In the genomic region with DNA sequence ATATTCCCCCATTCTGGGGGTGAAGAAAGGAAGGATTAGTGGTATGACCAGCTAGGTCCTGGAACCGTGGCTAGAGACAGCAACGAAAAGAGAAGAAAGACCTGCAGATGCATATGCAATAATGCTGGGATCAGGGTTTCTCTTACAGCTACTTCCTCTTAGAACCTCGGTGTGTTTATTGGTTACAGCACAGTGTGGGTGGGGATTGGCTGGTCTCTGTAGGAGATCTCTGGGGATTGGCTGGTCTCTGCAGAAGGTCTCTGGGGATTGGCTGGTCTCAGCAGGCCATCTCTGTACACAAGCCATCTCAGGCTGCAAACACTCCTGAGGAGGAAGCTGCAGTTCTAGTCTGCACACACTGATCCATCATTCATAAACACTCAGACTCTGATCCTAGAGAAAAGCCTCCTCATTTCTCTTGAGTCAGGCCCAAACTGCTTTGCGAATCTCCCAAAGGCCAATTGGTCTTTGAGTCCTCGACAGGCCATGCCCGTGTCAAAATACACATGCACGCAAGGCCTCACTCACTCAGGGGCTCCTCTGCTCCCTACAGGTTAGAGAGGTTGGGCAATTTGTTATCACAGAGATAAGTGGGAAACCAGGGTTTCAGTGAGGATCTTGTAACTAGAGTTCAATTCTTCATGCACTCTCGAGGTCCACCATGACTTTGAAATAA, we compare ENCODE assay signal across 9 mouse cellular contexts. TPM values are rescaled to one million over a fixed set of nuclear protein-coding genes. Genes with fewer than 3 reads are reported as not detected.
DNase-seq lines count a peak whose midpoint lies in the region; ATAC-seq and TF ChIP-seq lines count a peak whose summit lies in the region.
"Had no signal": no experiment of that assay in that cellular context is flagged by ENCODE, and none has a peak within 500 bp of the region (broad histone marks: within the 10 kb centered on the region; RNA-seq: fewer than 3 reads in every experiment).

No protein-coding gene starts in this region.

- H3K4me2 ChIP-seq in embryonic facial prominence, embryonic 12.5 days (replicated peaks) = no peak overlapping the region
- H3K4me2 ChIP-seq in CH12.LX (ENCODE audit: insufficient read depth, low read depth, poor library complexity, severe bottlenecking) = peak overlapping the region; percentile 89
- H3K4me2 ChIP-seq in heart, embryonic 15.5 days = no peak overlapping the region

- 73% methylated on average over 8 of the region's 8 CpGs for WGBS in embryonic facial prominence, embryonic 12.5 days
- 82% methylated on average over 8 of the region's 8 CpGs for WGBS in embryonic facial prominence, embryonic 10.5 days
- 57% methylated on average over 8 of the region's 8 CpGs for WGBS in heart, embryonic 15.5 days

- peak overlapping the region; percentile 30 for H3K27ac ChIP-seq in embryonic facial prominence, embryonic 12.5 days
- no peak overlapping the region; the same call in 1 of the 2 replicates for H3K27ac ChIP-seq in embryonic facial prominence, embryonic 10.5 days (replicated peaks)
- peak overlapping the region; percentile 97 for H3K27ac ChIP-seq in CH12.LX (ENCODE audit: insufficient read depth, low read depth)
- H3K27ac ChIP-seq in heart, embryonic 15.5 days = peak overlapping the region; percentile 40

- no peak; the same call in 1 of the 2 replicates for TF ChIP-seq EP300 in CH12.LX (IDR thresholded peaks at IDR 0.05; ENCODE audit: low read length)

- H3K4me1 ChIP-seq in embryonic facial prominence, embryonic 12.5 days = peaks cover 30% of the 10 kb centered on the region
- peaks cover 51% of the 10 kb centered on the region for H3K4me1 ChIP-seq in embryonic facial prominence, embryonic 10.5 days
- H3K4me1 ChIP-seq in CH12.LX (ENCODE audit: control insufficient read depth in 1 of 2, insufficient read depth in 2 of 2) = peaks cover 20 to 71% of the 10 kb centered on the region in 2 experiments
- H3K4me1 ChIP-seq in heart, embryonic 15.5 days (replicated peaks) = peaks cover 50% of the 10 kb centered on the region

- H3K9me3 ChIP-seq in embryonic facial prominence, embryonic 12.5 days = no peaks in the 10 kb centered on the region
- H3K9me3 ChIP-seq in embryonic facial prominence, embryonic 10.5 days = no peaks in the 10 kb centered on the region
- no peaks in the 10 kb centered on the region for H3K9me3 ChIP-seq in CH12.LX (replicated peaks; ENCODE audit: low read length)
- no peaks in the 10 kb centered on the region for H3K9me3 ChIP-seq in heart, embryonic 15.5 days (replicated peaks)

- no peak for ATAC-seq in embryonic facial prominence, embryonic 12.5 days (ENCODE audit: insufficient number of reproducible peaks, insufficient read depth, low FRiP score, low TSS enrichment)
- no peak for ATAC-seq in heart, embryonic 15.5 days (replicated peaks; ENCODE audit: insufficient number of reproducible peaks, insufficient read depth, low FRiP score, low read depth)
- ATAC-seq: inflammation-experienced regulatory T-cells, adult 6 months had no signal

- peak; percentile 84 for TF ChIP-seq POLR2A in CH12.LX (IDR thresholded peaks at IDR 0.05; ENCODE audit: low read depth, low read length)

- no peak for TF ChIP-seq RAD21 in CH12.LX (IDR thresholded peaks at IDR 0.05; ENCODE audit: low read depth, low read length)

- in situ Hi-C loops in CH12.LX (cut with MboI; ENCODE audit: low pct_ligation_motif_present, low pct_unique_long_range_greater_than_20kb, low sequenced_read_pairs) = loop anchor here (5.0 to 25.0 kb wide), 4 partner anchors 123 to 577 kb away; a partner anchor contains a TSS

- no peak for DNase-seq in embryonic facial prominence, embryonic 10.5 days (ENCODE audit: low spot score)
- DNase-seq in CH12.LX (ENCODE audit: extremely low read depth) = peak; percentile 99
- peak; percentile 48 for DNase-seq in lung, postnatal 10 days
- DNase-seq in layer of hippocampus, adult 9-11 months = no peak
- DNase-seq in cerebellum, adult 11-12 months = no peak
- no peak for DNase-seq in left cerebral cortex, adult 11 months (ENCODE audit: low spot score)

- dilution Hi-C loops in CH12.LX (cut with MboI; ENCODE audit: extremely low pct_ligation_motif_present, extremely low pct_unique_long_range_greater_than_20kb, low sequenced_read_pairs) = no loop called here

- no peaks in the 10 kb centered on the region for H3K79me2 ChIP-seq in CH12.LX (replicated peaks; ENCODE audit: control insufficient read depth, extremely low read depth, insufficient read depth, poor library complexity, severe bottlenecking)

- no peaks in the 10 kb centered on the region for H3K27me3 ChIP-seq in embryonic facial prominence, embryonic 12.5 days
- H3K27me3 ChIP-seq in embryonic facial prominence, embryonic 10.5 days (replicated peaks; ENCODE audit: low read depth, poor library complexity, severe bottlenecking) = peaks cover 7% of the 10 kb centered on the region; the same call in 1 of the 2 replicates
- no peaks in the 10 kb centered on the region for H3K27me3 ChIP-seq in CH12.LX (replicated peaks)
- H3K27me3 ChIP-seq in heart, embryonic 15.5 days = no peaks in the 10 kb centered on the region

- no peak overlapping the region for H3K4me3 ChIP-seq in embryonic facial prominence, embryonic 12.5 days
- no peak overlapping the region for H3K4me3 ChIP-seq in embryonic facial prominence, embryonic 10.5 days
- peak overlapping the region in 2 of 3 experiments; percentile 30 to 49 for H3K4me3 ChIP-seq in CH12.LX (replicated peaks in 1 of 3; ENCODE audit: low read depth in 2 of 3, low read length in 2 of 3, poor library complexity in 1 of 3)
- H3K4me3 ChIP-seq in heart, embryonic 15.5 days = no peak overlapping the region

- TF ChIP-seq CTCF in CH12.LX (conservative IDR thresholded peaks at IDR 0.05 in 1 of 2, IDR thresholded peaks at IDR 0.05 in 1 of 2; ENCODE audit: low read depth in 2 of 2, low read length in 2 of 2) = no peak

- H3K9ac ChIP-seq in embryonic facial prominence, embryonic 12.5 days = no peak overlapping the region
- peak overlapping the region; percentile 72 for H3K9ac ChIP-seq in CH12.LX (ENCODE audit: insufficient read depth, low read depth)
- no peak overlapping the region for H3K9ac ChIP-seq in heart, embryonic 15.5 days

- no peaks in the 10 kb centered on the region for H3K36me3 ChIP-seq in embryonic facial prominence, embryonic 12.5 days
- H3K36me3 ChIP-seq in embryonic facial prominence, embryonic 10.5 days (replicated peaks) = no peaks in the 10 kb centered on the region
- no peaks in the 10 kb centered on the region for H3K36me3 ChIP-seq in CH12.LX (replicated peaks in 1 of 2; ENCODE audit: control insufficient read depth in 1 of 2, insufficient read depth in 1 of 2, low read length in 1 of 2)
- H3K36me3 ChIP-seq in heart, embryonic 15.5 days = no peaks in the 10 kb centered on the region

TF ChIP-seq in CH12.LX, 34 proteins besides CTCF, POLR2A, EP300 and RAD21 (continues in another document):
- no peak for TF ChIP-seq SMC3 (IDR thresholded peaks at IDR 0.05; ENCODE audit: low read depth, low read length)
- TF ChIP-seq CHD1 (IDR thresholded peaks at IDR 0.05; ENCODE audit: low read depth, low read length) = no peak
- no peak for TF ChIP-seq ZNF384 (IDR thresholded peaks at IDR 0.05; ENCODE audit: low read depth, low read length)
- no peak for TF ChIP-seq NRF1 (IDR thresholded peaks at IDR 0.05; ENCODE audit: low read depth, low read length)
- no peak for TF ChIP-seq JUN (IDR thresholded peaks at IDR 0.05; ENCODE audit: insufficient read depth, low read depth, low read length)
- no peak for TF ChIP-seq PAX5 (IDR thresholded peaks at IDR 0.05; ENCODE audit: low read length)
- peak; percentile 55 for TF ChIP-seq NELFE (IDR thresholded peaks at IDR 0.05; ENCODE audit: low read depth, low read length)
- TF ChIP-seq MYC (IDR thresholded peaks at IDR 0.05; ENCODE audit: low read depth, low read length) = no peak
- TF ChIP-seq ZC3H11A (IDR thresholded peaks at IDR 0.05; ENCODE audit: low read depth, low read length) = no peak
- peak; percentile 7; the same call in 1 of the 2 replicates for TF ChIP-seq MEF2A (IDR thresholded peaks at IDR 0.05; ENCODE audit: borderline replicate concordance, low read depth, low read length)
- TF ChIP-seq TCF12 (IDR thresholded peaks at IDR 0.05; ENCODE audit: low read depth, low read length) = peak; percentile 53; the same call in 1 of the 2 replicates
- no peak for TF ChIP-seq MAZ (IDR thresholded peaks at IDR 0.05; ENCODE audit: low read depth, low read length)
- TF ChIP-seq ZMIZ1 (IDR thresholded peaks at IDR 0.05; ENCODE audit: low read depth, low read length) = peak; percentile 27; the same call in 1 of the 2 replicates
- TF ChIP-seq POLR2AphosphoS2 (IDR thresholded peaks at IDR 0.05; ENCODE audit: low read depth, low read length) = peak; percentile 23; the same call in 1 of the 2 replicates
- TF ChIP-seq JUND (conservative IDR thresholded peaks at IDR 0.05; ENCODE audit: low read depth, low read length) = no peak
- TF ChIP-seq TBP (conservative IDR thresholded peaks at IDR 0.05; ENCODE audit: low read depth, low read length) = peak; percentile 93
- TF ChIP-seq MXI1 (IDR thresholded peaks at IDR 0.05; ENCODE audit: low read depth, low read length) = no peak
- peak; percentile 51 for TF ChIP-seq HCFC1 (IDR thresholded peaks at IDR 0.05; ENCODE audit: low read depth, low read length)
- no peak for TF ChIP-seq BHLHE40 (IDR thresholded peaks at IDR 0.05; ENCODE audit: low read depth, low read length)
- no peak; the same call in 1 of the 2 replicates for TF ChIP-seq SIN3A (IDR thresholded peaks at IDR 0.05; ENCODE audit: low read length)
- TF ChIP-seq ELF1 (IDR thresholded peaks at IDR 0.05; ENCODE audit: low read depth, low read length) = peak; percentile 94
- TF ChIP-seq MAX (IDR thresholded peaks at IDR 0.05; ENCODE audit: low read length) = peak; percentile 52
- TF ChIP-seq ETS1 (conservative IDR thresholded peaks at IDR 0.05; ENCODE audit: low read depth, low read length) = no peak
- no peak for TF ChIP-seq KAT2A (IDR thresholded peaks at IDR 0.05; ENCODE audit: insufficient replicate concordance, low read length)
- no peak for TF ChIP-seq MAFK (IDR thresholded peaks at IDR 0.05; ENCODE audit: insufficient replicate concordance, low read length)
- no peak for TF ChIP-seq E2F4 (IDR thresholded peaks at IDR 0.05; ENCODE audit: insufficient replicate concordance, low read depth, low read length)
- no peak for TF ChIP-seq ZKSCAN1 (IDR thresholded peaks at IDR 0.05; ENCODE audit: borderline replicate concordance, low read depth, low read length)
- no peak for TF ChIP-seq USF1 (IDR thresholded peaks at IDR 0.05; ENCODE audit: low read depth, low read length)

RNA-seq across cellular contexts. Expression of a gene that starts 35.1 kb away (rescaled TPM):
- 60.6 and 66.1 TPM in 2 replicates for polyA plus RNA-seq in embryonic facial prominence, embryonic 12.5 days (2016; fragmentation: Nextera tagmentation; extraction: Ambion mirVana)
- 38.1 and 39.3 TPM in 2 replicates for polyA plus RNA-seq in embryonic facial prominence, embryonic 10.5 days (2016; fragmentation: Nextera tagmentation; extraction: Ambion mirVana)
- total RNA-seq in CH12.LX (2012; rRNA removed) = 70.7 and 72.3 TPM in 2 replicates
- total RNA-seq in CH12.LX (2014; rRNA removed) = 97.4 and 102 TPM in 2 replicates
- 51.8 and 54.2 TPM in 2 replicates for polyA plus RNA-seq in CH12.LX (2012; ENCODE audit: insufficient read length, low read depth)
- 64.7 and 134 TPM in 2 replicates for polyA plus RNA-seq in heart, embryonic 15.5 days (2015; fragmentation: Nextera tagmentation; extraction: Ambion mirVana)

Comparison
In these comparisons a context has a peak if more than half of its experiments do, and no peak if none do; other contexts are left out.
1. H3K4me3 ChIP-seq: peak in CH12.LX (2 of 3); none in embryonic facial prominence, embryonic 12.5 days (single experiment), embryonic facial prominence, embryonic 10.5 days (single experiment) and heart, embryonic 15.5 days (single experiment).
2. DNase-seq: peak in CH12.LX (single experiment) and lung, postnatal 10 days (single experiment); none in embryonic facial prominence, embryonic 10.5 days (single experiment), layer of hippocampus, adult 9-11 months (single experiment), cerebellum, adult 11-12 months (single experiment) and left cerebral cortex, adult 11 months (single experiment).